Mouse (Mus musculus): Measurements from ENCODE around the gene Pyy.
A peak's percentile ranks its signal among the peaks of the same experiment; 100 is the strongest.

Pyy gene

GRCm38 (mm10) chr11:102107732-102108131 lies at the start of gene Pyy:
Gene Pyy (minus strand): TSS chr11:102107832.
- no peak for DNase-seq

- no peak for DNase-seq
Measured at GRCm38 (mm10) chr11:102156786-102157089, 49.1 kb upstream of the Pyy start.

GRCm38 (mm10) chr11:102156039-102156785 lies 48.6 kb upstream of the Pyy start, which contains the start of gene Tmem101:
Gene Tmem101 (minus strand): TSS chr11:102156404.
- DNase-seq = peak; percentile 94

GRCm38 (mm10) chr11:102147213-102147989 lies 39.8 kb upstream of the Pyy start:
- DNase-seq = no peak

- DNase-seq = no peak
Measured at GRCm38 (mm10) chr11:102146531-102146930, 38.9 kb upstream of the Pyy start.

GRCm38 (mm10) chr11:102146005-102146404 lies 38.4 kb upstream of the Pyy start:
- peak; percentile 26 for DNase-seq

- DNase-seq = no peak
Measured at GRCm38 (mm10) chr11:102145471-102146001, 37.9 kb upstream of the Pyy start, which contains the start of gene Nags. Gene Nags (plus strand): TSS chr11:102145513.

GRCm38 (mm10) chr11:102144957-102145470 lies 37.4 kb upstream of the Pyy start:
- DNase-seq = no peak

GRCm38 (mm10) chr11:102142355-102142754 lies 34.7 kb upstream of the Pyy start:
- peak; percentile 57 for DNase-seq

- peak; percentile 67 for DNase-seq
Measured at GRCm38 (mm10) chr11:102140508-102140907, 32.9 kb upstream of the Pyy start.

- peak; percentile 74 for DNase-seq
Measured at GRCm38 (mm10) chr11:102138447-102138740, 30.8 kb upstream of the Pyy start.

GRCm38 (mm10) chr11:102137625-102138446 lies 30.2 kb upstream of the Pyy start:
- DNase-seq = no peak

- no peak for DNase-seq
Measured at GRCm38 (mm10) chr11:102134516-102134915, 26.9 kb upstream of the Pyy start.

GRCm38 (mm10) chr11:102117386-102117785 lies 9.8 kb upstream of the Pyy start:
- DNase-seq = no peak

- DNase-seq = no peak
Measured at GRCm38 (mm10) chr11:102116241-102116640, 8.6 kb upstream of the Pyy start.

- DNase-seq = no peak
Measured at GRCm38 (mm10) chr11:102111576-102111975, 3.9 kb upstream of the Pyy start.

- DNase-seq = no peak
Measured at GRCm38 (mm10) chr11:102106911-102107310, 721 bp downstream of the Pyy start.

- peak; percentile 75 for DNase-seq
Measured at GRCm38 (mm10) chr11:102102485-102103258, 5.0 kb downstream of the Pyy start.

GRCm38 (mm10) chr11:102101219-102101618 lies 6.4 kb downstream of the Pyy start, which contains the start of gene Ppy:
Gene Ppy (minus strand): TSS chr11:102101319.
- DNase-seq = no peak

- DNase-seq = peak; percentile 85
Measured at GRCm38 (mm10) chr11:102096887-102097391, 10.7 kb downstream of the Pyy start.

GRCm38 (mm10) chr11:102096446-102096845 lies 11.2 kb downstream of the Pyy start:
- DNase-seq = no peak

- DNase-seq = no peak
Measured at GRCm38 (mm10) chr11:102095676-102096075, 12.0 kb downstream of the Pyy start.

Measured in kidney, postnatal 14 days (tissue).